Mouse (Mus musculus): ENCODE results near the gene Kmt5b. TPM values are rescaled to one million over a fixed set of nuclear protein-coding genes. Genes with fewer than 3 reads are reported as not detected.

Gene Kmt5b
- polyA plus RNA-seq, 1 experiment from 2014 or later, result 12.5 TPM

GRCm38 (mm10) chr19:3774159-3774558, 6.9 kb downstream of the Kmt5b start:
- Histone ChIP-seq H3K27ac (no peak overlapping the region), H3K27me3 (replicated peaks) (no peaks in the 10 kb centered on the region), H3K4me2 (no peak overlapping the region), H3K9ac (no peak overlapping the region), H3K4me1 (peaks cover 19% of the 10 kb centered on the region), H3K4me3 (no peak overlapping the region), H3K36me3 (peaks cover 9% of the 10 kb centered on the region), H3K9me3 (replicated peaks) (no peaks in the 10 kb centered on the region)
- ATAC-seq, result no peak
- 54% methylated on average over 2 of the region's 2 CpGs for whole genome bisulfite sequencing (ENCODE audit: insufficient replicate concordance)

GRCm38 (mm10) chr19:3778713-3779112, 11.5 kb downstream of the Kmt5b start:
- Histone ChIP-seq H3K4me3 (no peak overlapping the region), H3K27ac (no peak overlapping the region), H3K9ac (no peak overlapping the region), H3K9me3 (replicated peaks) (no peaks in the 10 kb centered on the region), H3K4me2 (no peak overlapping the region), H3K4me1 (peaks cover 12% of the 10 kb centered on the region; the same call in 1 of the 2 replicates), H3K36me3 (peaks cover 17% of the 10 kb centered on the region), H3K27me3 (replicated peaks) (no peaks in the 10 kb centered on the region)
- no peak for ATAC-seq
- WGBS (ENCODE audit: insufficient replicate concordance), result 84% methylated on average over 8 of the region's 8 CpGs

- no peak overlapping the region for H3K4me3 ChIP-seq
- peaks cover 8% of the 10 kb centered on the region for H3K4me1 ChIP-seq
- 71% methylated on average over 1 of the region's 1 CpGs for WGBS (ENCODE audit: insufficient replicate concordance)
- no peak for ATAC-seq
- H3K9ac ChIP-seq, result no peak overlapping the region
- no peak overlapping the region for H3K4me2 ChIP-seq
- no peaks in the 10 kb centered on the region for H3K27me3 ChIP-seq (replicated peaks)
- H3K27ac ChIP-seq, result no peak overlapping the region
- no peaks in the 10 kb centered on the region for H3K9me3 ChIP-seq (replicated peaks)
- H3K36me3 ChIP-seq, result peaks cover 52% of the 10 kb centered on the region
Measured at GRCm38 (mm10) chr19:3790077-3790476, 22.9 kb downstream of the Kmt5b start.

- 79% methylated on average over 7 of the region's 7 CpGs for WGBS (ENCODE audit: insufficient replicate concordance)
- H3K9me3 ChIP-seq (replicated peaks), result no peaks in the 10 kb centered on the region
- H3K4me3 ChIP-seq, result no peak overlapping the region
- H3K9ac ChIP-seq, result no peak overlapping the region
- no peak overlapping the region for H3K4me2 ChIP-seq
- peaks cover 90% of the 10 kb centered on the region for H3K36me3 ChIP-seq
- no peaks in the 10 kb centered on the region for H3K27me3 ChIP-seq (replicated peaks)
- H3K4me1 ChIP-seq, result no peaks in the 10 kb centered on the region
- no peak for ATAC-seq
- no peak overlapping the region for H3K27ac ChIP-seq
Measured at GRCm38 (mm10) chr19:3805526-3805925, 38.3 kb downstream of the Kmt5b start.

GRCm38 (mm10) chr19:3810536-3811233, 43.5 kb downstream of the Kmt5b start:
- ATAC-seq, result no peak
- peaks cover 78% of the 10 kb centered on the region for H3K36me3 ChIP-seq
- H3K27ac ChIP-seq, result no peak overlapping the region
- H3K4me2 ChIP-seq, result no peak overlapping the region
- H3K27me3 ChIP-seq (replicated peaks), result no peaks in the 10 kb centered on the region
- H3K9me3 ChIP-seq (replicated peaks), result no peaks in the 10 kb centered on the region
- WGBS (ENCODE audit: insufficient replicate concordance), result 84% methylated on average over 10 of the region's 10 CpGs
- H3K4me3 ChIP-seq, result no peak overlapping the region
- no peaks in the 10 kb centered on the region for H3K4me1 ChIP-seq
- no peak overlapping the region for H3K9ac ChIP-seq

- H3K27me3 ChIP-seq (replicated peaks), result no peaks in the 10 kb centered on the region
- ATAC-seq, result no peak
- no peak overlapping the region for H3K9ac ChIP-seq
- H3K4me1 ChIP-seq, result peaks cover 11% of the 10 kb centered on the region
- peaks cover 58% of the 10 kb centered on the region for H3K36me3 ChIP-seq
- no peak overlapping the region for H3K4me2 ChIP-seq
- H3K9me3 ChIP-seq (replicated peaks), result no peaks in the 10 kb centered on the region
- no peak overlapping the region for H3K27ac ChIP-seq
- 87% methylated on average over 10 of the region's 10 CpGs for WGBS (ENCODE audit: insufficient replicate concordance)
- no peak overlapping the region for H3K4me3 ChIP-seq
Measured at GRCm38 (mm10) chr19:3814461-3814860, 47.2 kb downstream of the Kmt5b start.

- Histone ChIP-seq H3K27ac (no peak overlapping the region), H3K9ac (no peak overlapping the region), H3K36me3 (peaks cover 44% of the 10 kb centered on the region), H3K4me1 (peaks cover 17% of the 10 kb centered on the region), H3K4me3 (no peak overlapping the region), H3K9me3 (replicated peaks) (no peaks in the 10 kb centered on the region), H3K4me2 (no peak overlapping the region), H3K27me3 (replicated peaks) (no peaks in the 10 kb centered on the region)
- WGBS (ENCODE audit: insufficient replicate concordance), result 82% methylated on average over 12 of the region's 12 CpGs
- ATAC-seq, result no peak; the same call in 1 of the 2 replicates
Measured at GRCm38 (mm10) chr19:3815824-3816223, 48.6 kb downstream of the Kmt5b start.

GRCm38 (mm10) chr19:3819080-3819479, 51.9 kb downstream of the Kmt5b start:
- Histone ChIP-seq H3K4me2 (no peak overlapping the region), H3K4me1 (peaks cover 20% of the 10 kb centered on the region), H3K27me3 (replicated peaks) (no peaks in the 10 kb centered on the region), H3K27ac (no peak overlapping the region), H3K9ac (no peak overlapping the region), H3K36me3 (peaks cover 31% of the 10 kb centered on the region), H3K9me3 (replicated peaks) (no peaks in the 10 kb centered on the region), H3K4me3 (no peak overlapping the region)
- ATAC-seq, result no peak
- 52% methylated on average over 2 of the region's 2 CpGs for WGBS (ENCODE audit: insufficient replicate concordance)

- no peak overlapping the region for H3K27ac ChIP-seq
- no peaks in the 10 kb centered on the region for H3K27me3 ChIP-seq (replicated peaks)
- WGBS (ENCODE audit: insufficient replicate concordance), result 70% methylated on average over 2 of the region's 2 CpGs
- H3K4me2 ChIP-seq, result no peak overlapping the region
- peaks cover 20% of the 10 kb centered on the region for H3K4me1 ChIP-seq
- no peak overlapping the region for H3K4me3 ChIP-seq
- peaks cover 22% of the 10 kb centered on the region for H3K36me3 ChIP-seq
- no peak overlapping the region for H3K9ac ChIP-seq
- H3K9me3 ChIP-seq (replicated peaks), result no peaks in the 10 kb centered on the region
- ATAC-seq, result no peak
Measured at GRCm38 (mm10) chr19:3819899-3820444, 52.8 kb downstream of the Kmt5b start.

- Histone ChIP-seq H3K4me2 (no peak overlapping the region), H3K27ac (no peak overlapping the region), H3K9ac (no peak overlapping the region), H3K27me3 (replicated peaks) (no peaks in the 10 kb centered on the region), H3K36me3 (no peaks in the 10 kb centered on the region), H3K4me1 (peaks cover 9% of the 10 kb centered on the region; the same call in 1 of the 2 replicates), H3K9me3 (replicated peaks) (no peaks in the 10 kb centered on the region), H3K4me3 (no peak overlapping the region)
- ATAC-seq, result no peak
Measured at GRCm38 (mm10) chr19:3825044-3825443, 57.8 kb downstream of the Kmt5b start.

GRCm38 (mm10) chr19:3829863-3830262, 62.6 kb downstream of the Kmt5b start:
- WGBS (ENCODE audit: insufficient replicate concordance), result 74% methylated on average over 3 of the region's 3 CpGs

GRCm38 (mm10) chr19:3831716-3832115, 64.5 kb downstream of the Kmt5b start:
- H3K4me2 ChIP-seq, result 0 out of 2 replicates have a peak overlapping the region, but pooled peaks have one; percentile 3
- H3K27me3 ChIP-seq (replicated peaks), result no peaks in the 10 kb centered on the region
- H3K4me1 ChIP-seq, result peaks cover 39% of the 10 kb centered on the region
- H3K36me3 ChIP-seq, result no peaks in the 10 kb centered on the region
- no peaks in the 10 kb centered on the region for H3K9me3 ChIP-seq (replicated peaks)
- peak overlapping the region; percentile 58 for H3K27ac ChIP-seq
- H3K4me3 ChIP-seq, result no peak overlapping the region
- peak; percentile 86 for ATAC-seq
- H3K9ac ChIP-seq, result no peak overlapping the region
- 36% methylated on average over 8 of the region's 8 CpGs for WGBS (ENCODE audit: insufficient replicate concordance)

More at GRCm38 (mm10) chr19:3829863-3830262, 62.6 kb downstream of the Kmt5b start:
- no peak overlapping the region for H3K27ac ChIP-seq
- ATAC-seq, result no peak
- H3K4me3 ChIP-seq, result no peak overlapping the region
- no peak overlapping the region for H3K4me2 ChIP-seq
- H3K36me3 ChIP-seq, result no peaks in the 10 kb centered on the region
- no peak overlapping the region for H3K9ac ChIP-seq
- H3K4me1 ChIP-seq, result peaks cover 34% of the 10 kb centered on the region
- H3K9me3 ChIP-seq (replicated peaks), result no peaks in the 10 kb centered on the region
- no peaks in the 10 kb centered on the region for H3K27me3 ChIP-seq (replicated peaks)

All from liver, embryonic 12.5 days (tissue).